Mouse (Mus musculus) midbrain, embryonic 16.5 days (tissue): Measurements from ENCODE around the gene Hist1h2bk. TPM values are rescaled to one million over a fixed set of nuclear protein-coding genes. Genes with fewer than 3 reads are reported as not detected.

Source experiments
- ATAC-seq: fragments of 200-750 bp; cut with Nextera tagmentation; 2 replicates; pipeline ENCODE4 v1.8.0; 2017; ENCODE audit warnings: moderate TSS enrichment
- H3K27ac ChIP-seq: fragments of 300-500 bp; sonication (generic); 2 replicates; pipeline ENCODE4 v1.5.1; 2014; ENCODE audit warnings: mild to moderate bottlenecking, low read length, mixed read lengths
- H3K27me3 ChIP-seq: fragments of 300-500 bp; sonication (generic); 2 replicates; pipeline ENCODE4 v1.6.1; 2014; ENCODE audit warnings: low read depth, low read length, mixed read lengths; ENCODE audit not compliant: control insufficient read depth, insufficient read depth
- H3K36me3 ChIP-seq: fragments of 300-500 bp; sonication (generic); 2 replicates; pipeline ENCODE4 v1.6.1; 2014; ENCODE audit warnings: mild to moderate bottlenecking, low read length, moderate library complexity, mixed read lengths; ENCODE audit not compliant: control insufficient read depth, insufficient read depth
- H3K4me1 ChIP-seq: fragments of 300-500 bp; sonication (generic); 2 replicates; pipeline ENCODE4 v1.6.1; 2014; ENCODE audit warnings: mild to moderate bottlenecking, low read length, mixed read lengths; ENCODE audit not compliant: control insufficient read depth, insufficient read depth
- H3K4me2 ChIP-seq: fragments of 300-500 bp; sonication (generic); 2 replicates; pipeline ENCODE4 v1.6.1; 2014; ENCODE audit warnings: mild to moderate bottlenecking, low read length, mixed read lengths
- H3K4me3 ChIP-seq: fragments of 300-500 bp; sonication (generic); 2 replicates; pipeline ENCODE4 v1.5.1; 2014; ENCODE audit warnings: low read depth, mild to moderate bottlenecking, low read length, moderate library complexity, mixed read lengths
- H3K9ac ChIP-seq: fragments of 300-500 bp; sonication (generic); 2 replicates; pipeline ENCODE4 v1.6.1; 2014; ENCODE audit warnings: low read depth, low read length, mixed read lengths
- H3K9me3 ChIP-seq: fragments of 300-500 bp; sonication (generic); replicated peaks from 2 replicates; pipeline ENCODE4 v1.6.1; 2014; ENCODE audit warnings: mild to moderate bottlenecking, low read length, mixed read lengths; ENCODE audit not compliant: control insufficient read depth, poor library complexity, severe bottlenecking
- WGBS: fragments of 180-500 bp; shearing (Covaris S2); extraction: QIAGEN DNeasy Blood & Tissue Kit; methylation state at CpG from one replicate; pipeline ENCODE4 v1.1.7; 2014; 5-methylcytosine and 5-hydroxymethylcytosine counted together
- polyA plus RNA-seq: library from polyadenylated mRNA; unstranded; fragments of >200 nt; fragmentation: Nextera tagmentation; extraction: Ambion mirVana; gene quantifications from 2 replicates; pipeline ENCODE4 v1.2.1, GENCODE M21; 2015

Hist1h2bk gene
- polyA plus RNA-seq, 1 experiment from 2014 or later = not detected

DNA sequence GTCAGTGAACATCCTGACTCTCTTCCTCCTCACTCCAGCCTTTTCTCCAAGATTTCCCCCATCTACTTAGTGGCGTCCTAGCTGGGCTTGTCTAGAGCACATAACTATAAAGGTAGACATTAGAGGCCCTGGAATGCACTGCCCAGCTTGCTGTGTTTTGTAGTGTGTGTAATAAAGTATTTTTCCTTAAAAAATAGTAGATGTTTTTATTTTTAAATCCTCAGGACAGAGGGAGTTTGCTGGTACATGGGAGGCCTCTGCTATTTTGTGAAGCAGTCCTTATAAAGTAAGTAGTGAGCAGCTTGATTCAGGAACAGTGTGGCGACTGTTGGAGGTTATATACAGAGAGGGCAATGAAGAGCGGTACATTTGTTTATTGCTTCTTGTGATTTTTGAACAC, 27.0 kb upstream of the Hist1h2bk start:
- no peaks in the 10 kb centered on the region for H3K36me3 ChIP-seq
- H3K4me3 ChIP-seq = no peak overlapping the region
- no peak overlapping the region for H3K4me2 ChIP-seq
- H3K27me3 ChIP-seq = peaks cover 83% of the 10 kb centered on the region
- H3K4me1 ChIP-seq = peaks cover 8% of the 10 kb centered on the region
- no peak for ATAC-seq
- H3K27ac ChIP-seq = no peak overlapping the region
- no peaks in the 10 kb centered on the region for H3K9me3 ChIP-seq
- no peak overlapping the region for H3K9ac ChIP-seq
- WGBS = 67% methylated on average over 3 of the region's 3 CpGs

DNA sequence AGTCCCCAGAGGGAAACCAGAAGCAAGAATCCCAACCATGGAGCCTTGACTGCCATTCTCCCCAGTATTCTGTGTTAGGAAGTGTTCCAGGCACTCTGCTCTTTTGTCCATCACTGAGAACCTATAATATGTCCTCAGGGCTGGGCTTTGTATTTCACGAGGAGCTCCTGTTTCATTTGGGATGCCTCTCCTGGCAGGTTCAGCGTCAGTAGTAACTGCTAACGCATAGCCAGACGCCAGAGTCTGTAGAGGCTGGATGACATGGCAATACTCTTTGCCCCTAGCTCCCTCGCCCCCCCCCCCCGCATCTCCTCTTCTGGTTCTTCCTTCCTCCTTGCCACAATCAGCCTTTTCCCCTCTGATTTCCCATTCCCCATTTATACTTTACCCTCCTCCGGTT, 26.0 kb upstream of the Hist1h2bk start, which contains the start of gene Prss16:
Gene Prss16 (minus strand): TSS at position 101 of the 400 bp plus-strand sequence.
- Histone ChIP-seq H3K36me3 (no peaks in the 10 kb centered on the region), H3K4me3 (no peak within 1 kb of the TSS), H3K27ac (no peak within 1 kb of the TSS), H3K4me1 (peaks cover 8% of the 10 kb centered on the region), H3K4me2 (no peak within 1 kb of the TSS), H3K9me3 (no peaks in the 10 kb centered on the region), H3K9ac (no peak within 1 kb of the TSS), H3K27me3 (peaks cover 80% of the 10 kb centered on the region)
- no peak for ATAC-seq
- 40% methylated on average over 6 of the region's 7 CpGs for WGBS

DNA sequence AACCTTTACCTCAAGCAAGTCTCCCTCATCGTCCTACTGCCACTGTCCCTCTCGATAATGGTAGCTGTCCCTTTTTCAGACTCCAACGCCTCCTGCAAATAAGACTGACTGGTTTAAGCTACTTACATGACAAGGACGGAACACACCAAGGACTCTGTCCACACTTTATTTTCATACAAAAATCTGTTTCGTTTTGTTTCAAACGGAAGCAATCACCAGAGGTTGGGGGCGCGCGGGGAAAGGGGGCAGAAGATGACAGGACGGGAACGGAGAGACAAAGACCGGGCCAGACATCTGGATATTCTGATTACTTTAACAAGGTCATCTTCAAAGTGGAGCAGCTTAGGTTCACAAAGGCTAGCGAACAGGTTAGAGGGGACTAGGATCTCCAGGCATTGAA, 22.0 kb upstream of the Hist1h2bk start:
- Histone ChIP-seq H3K9me3 (no peaks in the 10 kb centered on the region; the same call in 1 of the 2 replicates), H3K9ac (no peak overlapping the region), H3K4me2 (no peak overlapping the region), H3K27me3 (peaks cover 74% of the 10 kb centered on the region), H3K36me3 (no peaks in the 10 kb centered on the region), H3K4me1 (no peaks in the 10 kb centered on the region), H3K4me3 (no peak overlapping the region), H3K27ac (no peak overlapping the region)
- 20% methylated on average over 13 of the region's 13 CpGs for WGBS
- ATAC-seq = no peak

GRCm38 (mm10) chr13:22014411-22014845, 21.2 kb upstream of the Hist1h2bk start:
- Histone ChIP-seq H3K9me3 (no peaks in the 10 kb centered on the region; the same call in 1 of the 2 replicates), H3K27me3 (peaks cover 74% of the 10 kb centered on the region), H3K4me1 (no peaks in the 10 kb centered on the region), H3K27ac (no peak overlapping the region), H3K36me3 (no peaks in the 10 kb centered on the region), H3K4me3 (no peak overlapping the region), H3K4me2 (no peak overlapping the region), H3K9ac (no peak overlapping the region)
- WGBS = 18% methylated on average over 17 of the region's 17 CpGs
- ATAC-seq = no peak

DNA sequence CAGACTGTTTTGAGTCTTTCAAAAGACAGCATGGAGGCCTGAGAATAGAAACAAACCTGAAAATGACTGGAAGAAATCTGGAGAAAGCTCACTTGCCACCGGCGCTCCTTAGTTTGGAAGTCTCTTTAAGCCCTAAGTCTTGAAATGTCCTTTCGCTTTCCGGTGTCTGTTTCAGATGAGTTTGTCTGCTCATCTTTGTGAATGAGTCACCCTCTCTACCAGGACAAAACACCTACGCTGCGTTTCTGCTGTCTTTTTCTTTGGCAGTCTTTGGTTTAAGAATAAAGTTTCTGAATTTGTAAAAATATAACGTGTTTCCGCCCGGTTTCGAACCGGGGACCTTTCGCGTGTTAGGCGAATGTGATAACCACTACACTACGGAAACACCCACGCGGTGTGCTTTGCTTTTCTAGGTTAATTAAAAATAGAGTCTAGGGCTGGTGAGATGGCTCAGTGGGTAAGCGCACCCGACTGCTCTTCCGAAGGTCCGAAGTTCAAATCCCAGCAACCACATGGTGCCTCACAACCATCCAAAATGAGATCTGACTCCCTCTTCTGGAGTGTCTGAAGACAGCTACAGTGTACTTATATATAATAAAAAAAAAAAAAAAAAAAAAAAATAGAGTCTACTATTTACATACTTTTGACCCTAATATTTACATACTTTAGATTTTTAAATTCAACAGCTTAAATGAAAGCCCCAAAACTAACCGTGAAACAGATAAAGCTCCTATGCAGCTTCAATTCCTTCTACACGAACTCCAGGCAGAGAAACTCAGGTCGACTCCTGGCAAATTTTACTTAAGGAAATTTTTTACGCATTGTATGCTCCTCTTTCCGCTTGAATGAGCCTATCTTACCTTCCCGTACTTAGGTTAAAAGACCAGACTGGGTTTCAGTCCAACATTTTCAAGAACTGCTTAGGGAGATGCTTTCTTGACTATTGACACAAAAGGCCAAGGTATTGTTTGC, 19.9 kb upstream of the Hist1h2bk start:
- Histone ChIP-seq H3K27ac (no peak overlapping the region), H3K36me3 (no peaks in the 10 kb centered on the region), H3K27me3 (peaks cover 68% of the 10 kb centered on the region), H3K4me2 (0 out of 2 replicates have a peak overlapping the region, but pooled peaks have one; percentile 19), H3K4me1 (peaks cover 6% of the 10 kb centered on the region), H3K4me3 (no peak overlapping the region), H3K9me3 (no peaks in the 10 kb centered on the region; the same call in 1 of the 2 replicates), H3K9ac (no peak overlapping the region)
- ATAC-seq = no peak
- 17% methylated on average over 27 of the region's 27 CpGs for WGBS

DNA sequence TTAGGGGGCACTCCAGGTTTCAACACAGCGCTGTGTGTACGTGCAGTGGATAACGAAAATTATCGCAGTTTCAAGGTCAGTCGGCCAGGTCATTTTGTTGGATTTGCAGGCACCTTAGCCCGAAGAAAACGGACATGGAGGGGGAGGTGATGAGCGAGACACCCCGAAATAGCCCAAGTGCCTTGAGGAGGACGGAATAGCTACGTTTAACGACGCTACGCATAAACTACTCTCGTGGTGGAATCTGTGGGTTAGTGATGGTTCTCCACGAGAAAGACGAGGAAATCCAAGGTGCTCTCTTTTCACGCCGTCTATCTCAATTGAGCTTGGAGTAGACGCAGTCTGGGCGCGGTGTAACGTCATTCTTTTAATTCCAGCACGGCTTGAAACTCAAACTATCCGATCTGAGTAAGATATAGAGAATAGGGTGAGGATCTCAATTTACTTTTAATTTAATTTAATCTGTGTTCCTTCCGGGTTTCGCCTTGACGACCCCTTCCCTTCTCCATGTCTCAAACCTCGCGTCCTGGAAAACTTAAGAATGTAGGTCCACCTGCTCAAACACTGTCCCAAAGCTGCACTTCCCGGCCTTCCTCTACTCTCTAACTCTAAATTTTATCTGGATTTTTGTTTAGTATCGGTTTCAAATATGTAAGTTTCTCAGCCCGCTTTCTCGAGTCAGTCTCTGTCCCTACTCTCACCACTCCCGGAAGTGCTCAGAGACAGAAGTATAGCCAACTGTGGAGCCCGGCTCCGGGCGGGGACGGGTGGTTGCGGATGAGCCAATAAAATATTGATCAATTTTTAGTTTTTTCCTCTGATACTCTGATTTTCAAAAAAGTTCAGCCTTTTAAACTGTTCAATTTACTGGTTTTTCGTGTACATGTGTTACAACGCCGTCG, 15.5 kb upstream of the Hist1h2bk start:
- WGBS = 1% methylated on average over 44 of the region's 44 CpGs
- H3K9ac ChIP-seq = no peak overlapping the region

GRCm38 (mm10) chr13:22020901-22021339, 14.8 kb upstream of the Hist1h2bk start:
- Histone ChIP-seq H3K27ac (no peak overlapping the region), H3K4me2 (peak overlapping the region; percentile 55), H3K36me3 (no peaks in the 10 kb centered on the region), H3K27me3 (peaks cover 33% of the 10 kb centered on the region), H3K4me3 (peak overlapping the region; percentile 30), H3K9me3 (no peaks in the 10 kb centered on the region), H3K9ac (no peak overlapping the region), H3K4me1 (peaks cover 9% of the 10 kb centered on the region)
- ATAC-seq = peak; percentile 41; the same call in 1 of the 2 replicates
- 0% methylated on average over 8 of the region's 8 CpGs for WGBS

More for the DNA sequence above, 15.5 kb upstream of the Hist1h2bk start:
- Histone ChIP-seq H3K27ac (no peak overlapping the region), H3K36me3 (no peaks in the 10 kb centered on the region), H3K4me2 (peak overlapping the region; percentile 55), H3K4me1 (peaks cover 6% of the 10 kb centered on the region), H3K4me3 (peak overlapping the region; percentile 30), H3K9me3 (no peaks in the 10 kb centered on the region; the same call in 1 of the 2 replicates), H3K27me3 (peaks cover 39% of the 10 kb centered on the region)
- ATAC-seq = no peak

GRCm38 (mm10) chr13:22021581-22021980, 14.1 kb upstream of the Hist1h2bk start:
- no peak overlapping the region for H3K9ac ChIP-seq
- no peaks in the 10 kb centered on the region for H3K36me3 ChIP-seq
- H3K27me3 ChIP-seq = peaks cover 29% of the 10 kb centered on the region
- H3K27ac ChIP-seq = no peak overlapping the region
- peaks cover 10% of the 10 kb centered on the region for H3K4me1 ChIP-seq
- no peak for ATAC-seq
- H3K4me3 ChIP-seq = peak overlapping the region; percentile 10
- 1% methylated on average over 11 of the region's 11 CpGs for WGBS
- no peaks in the 10 kb centered on the region for H3K9me3 ChIP-seq
- H3K4me2 ChIP-seq = peak overlapping the region; percentile 55
